Mouse (Mus musculus) liver, embryonic 15.5 days (tissue): ENCODE results near the gene Ing1. TPM values are rescaled to one million over a fixed set of nuclear protein-coding genes. Genes with fewer than 3 reads are reported as not detected.
A peak's percentile ranks its signal among the peaks of the same experiment; 100 is the strongest.

Source experiments
- ATAC-seq: fragments of 200-750 bp; cut with Nextera tagmentation; 2 replicates; pipeline ENCODE4 v1.8.0; 2017; ENCODE audit warnings: moderate number of reproducible peaks, mild to moderate bottlenecking, moderate library complexity; ENCODE audit not compliant: insufficient read depth
- H3K27ac ChIP-seq: fragments of 300-500 bp; sonication (generic); replicated peaks from 2 replicates; pipeline ENCODE4 v1.5.1; 2015; ENCODE audit warnings: mild to moderate bottlenecking, inconsistent platforms
- H3K27me3 ChIP-seq: fragments of 300-500 bp; sonication (generic); 2 replicates; pipeline ENCODE4 v1.6.1; 2015; ENCODE audit warnings: mild to moderate bottlenecking, inconsistent platforms
- H3K36me3 ChIP-seq: fragments of 300-500 bp; sonication (generic); replicated peaks from 2 replicates; pipeline ENCODE4 v1.6.1; 2015; ENCODE audit warnings: moderate library complexity, mild to moderate bottlenecking, inconsistent platforms
- H3K4me1 ChIP-seq: fragments of 300-500 bp; sonication (generic); replicated peaks from 2 replicates; pipeline ENCODE4 v1.6.1; 2015; ENCODE audit warnings: inconsistent platforms
- H3K4me2 ChIP-seq: fragments of 300-500 bp; sonication (generic); 2 replicates; pipeline ENCODE4 v1.6.1; 2015; ENCODE audit warnings: moderate library complexity, mild to moderate bottlenecking, inconsistent platforms
- H3K4me3 ChIP-seq: fragments of 300-500 bp; sonication (generic); replicated peaks from 2 replicates; pipeline ENCODE4 v1.5.1; 2015; ENCODE audit warnings: mild to moderate bottlenecking, inconsistent platforms
- H3K9ac ChIP-seq: fragments of 300-500 bp; sonication (generic); 2 replicates; pipeline ENCODE4 v1.6.1; 2015; ENCODE audit warnings: moderate library complexity, mild to moderate bottlenecking, inconsistent platforms
- H3K9me3 ChIP-seq: fragments of 300-500 bp; sonication (generic); replicated peaks from 2 replicates; pipeline ENCODE4 v1.6.1; 2016; ENCODE audit warnings: inconsistent platforms
- WGBS: fragments of 180-500 bp; shearing (Covaris S2); methylation state at CpG from one replicate; pipeline ENCODE4 v1.1.7; 2015; ENCODE audit warnings: mixed read lengths; ENCODE audit not compliant: insufficient replicate concordance; 5-methylcytosine and 5-hydroxymethylcytosine counted together
- polyA plus RNA-seq: library from polyadenylated mRNA; unstranded; fragments of >200 nt; fragmentation: Nextera tagmentation; extraction: Ambion mirVana; gene quantifications from 2 replicates; pipeline ENCODE4 v1.2.1, GENCODE M21; 2015

The Ing1 gene
- polyA plus RNA-seq, 1 experiment from 2014 or later, result 13.5 TPM

- H3K4me2 ChIP-seq, result no peak overlapping the region
- WGBS, result 60% methylated on average over 3 of the region's 3 CpGs
- 0 out of 2 replicates have a peak, but pooled peaks cover 10% of the 10 kb centered on the region for H3K4me1 ChIP-seq
- no peaks in the 10 kb centered on the region for H3K9me3 ChIP-seq
- no peak overlapping the region for H3K4me3 ChIP-seq
- no peak overlapping the region for H3K9ac ChIP-seq
- no peak for ATAC-seq
- peaks cover 36% of the 10 kb centered on the region for H3K36me3 ChIP-seq
- no peak overlapping the region for H3K27ac ChIP-seq
- H3K27me3 ChIP-seq, result no peaks in the 10 kb centered on the region
Measured at GRCm38 (mm10) chr8:11523331-11523730, 32.0 kb upstream of the Ing1 start.

- Histone ChIP-seq H3K27ac (no peak overlapping the region), H3K9ac (no peak overlapping the region), H3K4me1 (no peaks in the 10 kb centered on the region), H3K4me3 (no peak overlapping the region), H3K4me2 (no peak overlapping the region), H3K36me3 (peaks cover 59% of the 10 kb centered on the region), H3K27me3 (no peaks in the 10 kb centered on the region), H3K9me3 (no peaks in the 10 kb centered on the region)
- ATAC-seq, result peak; percentile 17; the same call in 1 of the 2 replicates
- 86% methylated on average over 18 of the region's 18 CpGs for WGBS
Measured at GRCm38 (mm10) chr8:11530155-11530770, 25.1 kb upstream of the Ing1 start.

GRCm38 (mm10) chr8:11530849-11531248 lies 24.5 kb upstream of the Ing1 start:
- H3K27ac ChIP-seq, result no peak overlapping the region
- ATAC-seq, result peak; percentile 86
- H3K4me2 ChIP-seq, result no peak overlapping the region
- no peak overlapping the region for H3K4me3 ChIP-seq
- no peaks in the 10 kb centered on the region for H3K9me3 ChIP-seq
- H3K4me1 ChIP-seq, result no peaks in the 10 kb centered on the region
- H3K9ac ChIP-seq, result no peak overlapping the region
- WGBS, result 65% methylated on average over 4 of the region's 4 CpGs
- H3K36me3 ChIP-seq, result peaks cover 59% of the 10 kb centered on the region
- no peaks in the 10 kb centered on the region for H3K27me3 ChIP-seq

DNA sequence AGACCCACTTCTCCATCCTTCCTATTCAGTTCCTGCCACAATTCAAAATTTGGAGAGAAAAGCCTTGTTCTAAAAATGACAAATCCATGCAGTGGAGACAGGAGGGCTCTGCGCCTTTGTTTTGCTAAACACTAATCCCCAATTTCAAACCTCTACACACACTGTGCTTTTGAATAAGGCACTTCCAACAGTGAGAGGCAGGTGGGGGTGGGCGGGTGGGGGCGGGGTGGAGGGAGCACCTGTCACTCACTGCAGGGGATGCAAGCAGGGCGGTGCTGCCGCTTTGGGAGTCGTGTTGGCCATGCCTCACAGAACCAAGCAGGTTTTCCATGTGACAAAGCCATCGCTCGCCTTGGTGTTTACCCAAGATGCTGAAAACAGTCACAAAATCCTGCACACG lies 20.9 kb upstream of the Ing1 start:
- H3K27ac ChIP-seq, result no peak overlapping the region
- no peak overlapping the region for H3K9ac ChIP-seq
- ATAC-seq, result no peak
- H3K4me1 ChIP-seq, result no peaks in the 10 kb centered on the region
- H3K4me3 ChIP-seq, result no peak overlapping the region
- H3K9me3 ChIP-seq, result no peaks in the 10 kb centered on the region
- WGBS, result 79% methylated on average over 9 of the region's 9 CpGs
- H3K36me3 ChIP-seq, result peaks cover 56% of the 10 kb centered on the region
- H3K27me3 ChIP-seq, result no peaks in the 10 kb centered on the region
- no peak overlapping the region for H3K4me2 ChIP-seq

DNA sequence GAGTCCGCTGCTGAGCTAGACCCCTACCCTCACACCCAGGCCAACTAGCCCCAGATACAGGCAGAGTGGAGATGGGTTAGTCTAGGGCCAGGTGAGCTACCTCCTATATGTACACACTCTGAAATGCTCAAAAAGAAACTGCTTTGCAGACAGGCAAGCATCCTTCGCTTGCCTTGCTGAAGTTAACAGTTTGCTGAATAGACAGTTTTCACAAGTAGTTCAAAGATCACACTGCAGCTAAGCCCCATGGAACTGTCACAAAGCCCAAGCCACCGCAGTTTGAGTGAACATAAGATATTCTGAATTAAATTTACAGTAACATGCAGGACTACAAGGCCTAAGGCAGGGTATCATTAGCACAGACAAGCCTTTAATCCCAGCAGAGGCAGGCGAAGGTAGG lies 16.3 kb upstream of the Ing1 start:
- Histone ChIP-seq H3K4me1 (no peaks in the 10 kb centered on the region), H3K9me3 (no peaks in the 10 kb centered on the region), H3K27me3 (no peaks in the 10 kb centered on the region), H3K36me3 (peaks cover 65% of the 10 kb centered on the region), H3K27ac (no peak overlapping the region), H3K9ac (no peak overlapping the region), H3K4me2 (no peak overlapping the region), H3K4me3 (no peak overlapping the region)
- WGBS, result 75% methylated on average over 4 of the region's 4 CpGs
- ATAC-seq, result no peak

- no peak for ATAC-seq
- H3K27me3 ChIP-seq, result no peaks in the 10 kb centered on the region
- H3K27ac ChIP-seq, result no peak overlapping the region
- H3K4me2 ChIP-seq, result no peak overlapping the region
- WGBS, result 81% methylated on average over 8 of the region's 8 CpGs
- no peaks in the 10 kb centered on the region for H3K4me1 ChIP-seq
- no peaks in the 10 kb centered on the region for H3K9me3 ChIP-seq
- H3K9ac ChIP-seq, result no peak overlapping the region
- H3K4me3 ChIP-seq, result no peak overlapping the region
- H3K36me3 ChIP-seq, result peaks cover 59% of the 10 kb centered on the region
Measured at GRCm38 (mm10) chr8:11540182-11540581, 15.2 kb upstream of the Ing1 start.

DNA sequence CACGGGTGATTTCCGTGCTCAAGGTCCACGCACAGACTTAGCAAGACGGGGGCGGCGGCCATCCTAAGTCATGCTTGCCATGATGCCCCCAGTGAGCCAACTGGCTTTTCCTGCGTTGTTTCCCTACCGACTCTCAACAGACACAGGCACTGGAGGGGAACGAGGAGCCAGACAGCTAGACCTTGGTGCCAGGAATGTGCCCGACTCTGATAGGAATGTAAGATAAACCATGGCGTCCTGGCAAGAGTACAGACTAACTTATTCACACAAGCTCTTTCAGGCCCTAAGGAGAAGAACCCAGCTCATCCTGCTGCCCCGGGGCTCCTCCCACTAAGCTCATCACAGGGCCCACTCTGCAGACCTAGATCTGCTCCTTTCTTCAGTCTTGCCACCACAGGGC lies 13.3 kb upstream of the Ing1 start:
- Histone ChIP-seq H3K27ac (no peak overlapping the region), H3K4me3 (no peak overlapping the region), H3K9ac (no peak overlapping the region), H3K4me2 (no peak overlapping the region), H3K36me3 (peaks cover 53% of the 10 kb centered on the region), H3K9me3 (no peaks in the 10 kb centered on the region), H3K27me3 (no peaks in the 10 kb centered on the region), H3K4me1 (no peaks in the 10 kb centered on the region)
- WGBS, result 85% methylated on average over 12 of the region's 12 CpGs
- ATAC-seq, result no peak

DNA sequence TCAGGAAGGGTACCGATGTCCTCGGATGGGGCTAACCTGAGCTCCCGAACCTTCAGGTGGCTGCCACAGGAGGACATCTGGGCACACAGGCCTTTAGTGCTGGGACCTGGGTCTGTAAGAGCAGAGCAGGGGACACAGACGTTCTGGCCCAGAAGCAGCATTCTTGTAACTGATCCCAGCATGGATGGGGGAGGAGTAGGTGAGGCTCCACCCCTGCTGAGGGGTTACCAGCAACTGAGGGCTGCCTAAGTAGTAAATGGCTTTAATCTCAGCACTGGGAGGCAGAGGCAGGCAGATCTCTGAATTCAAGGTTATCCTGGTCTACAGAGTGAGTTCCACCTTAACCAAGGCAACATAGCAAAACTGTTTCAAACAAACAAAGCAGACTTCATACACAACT lies 12.5 kb upstream of the Ing1 start:
- Histone ChIP-seq H3K4me1 (no peaks in the 10 kb centered on the region), H3K36me3 (peaks cover 49% of the 10 kb centered on the region), H3K9me3 (no peaks in the 10 kb centered on the region), H3K4me3 (no peak overlapping the region), H3K27ac (no peak overlapping the region), H3K9ac (no peak overlapping the region), H3K4me2 (no peak overlapping the region), H3K27me3 (no peaks in the 10 kb centered on the region)
- no peak for ATAC-seq
- WGBS, result 80% methylated on average over 4 of the region's 4 CpGs

DNA sequence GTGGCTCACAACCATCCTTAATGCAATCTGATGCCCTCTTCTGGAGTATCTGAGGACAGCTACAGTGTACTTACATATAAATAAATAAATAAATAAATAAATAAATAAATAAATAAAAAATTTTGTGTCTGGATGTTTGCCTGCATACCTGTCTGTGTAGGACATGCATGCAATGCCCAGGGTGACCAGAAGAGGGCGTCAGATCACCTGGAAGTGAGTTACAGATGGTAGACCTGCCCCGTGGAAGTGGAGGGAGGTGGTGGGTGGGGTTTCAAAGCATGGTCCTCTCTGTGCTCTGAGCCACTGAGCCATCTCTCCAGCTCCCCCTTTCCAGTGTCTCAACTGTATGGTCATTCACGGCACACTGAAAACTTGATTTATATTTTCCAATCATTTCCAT lies 11.0 kb upstream of the Ing1 start:
- Histone ChIP-seq H3K36me3 (peaks cover 43% of the 10 kb centered on the region), H3K9me3 (no peaks in the 10 kb centered on the region), H3K4me3 (no peak overlapping the region), H3K4me2 (no peak overlapping the region), H3K4me1 (peaks cover 9% of the 10 kb centered on the region; the same call in 1 of the 2 replicates), H3K9ac (no peak overlapping the region), H3K27ac (no peak overlapping the region), H3K27me3 (no peaks in the 10 kb centered on the region)
- no peak for ATAC-seq
- 35% methylated on average over 3 of the region's 3 CpGs for WGBS

DNA sequence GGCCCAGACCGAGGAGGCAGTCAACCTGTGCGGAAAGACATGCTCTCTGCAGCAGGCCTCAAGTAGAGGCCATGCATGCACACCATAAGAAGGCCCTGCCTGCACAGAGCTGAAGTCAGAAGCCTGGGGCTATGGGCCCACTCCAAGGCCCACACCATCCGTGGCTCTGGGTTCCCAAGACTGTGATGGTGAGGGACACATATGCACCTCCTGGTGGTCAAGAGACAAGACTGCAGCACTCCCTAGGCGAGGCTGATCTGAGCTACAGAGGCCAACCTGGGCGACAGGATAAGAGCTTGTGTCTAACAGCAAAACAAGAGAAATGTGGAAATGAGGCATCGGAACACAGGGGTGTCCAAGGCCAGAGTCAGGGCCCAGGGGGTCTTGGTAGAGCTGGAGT lies 8.3 kb upstream of the Ing1 start:
- no peak overlapping the region for H3K4me2 ChIP-seq
- no peak overlapping the region for H3K27ac ChIP-seq
- 57% methylated on average over 6 of the region's 6 CpGs for WGBS
- no peak overlapping the region for H3K4me3 ChIP-seq
- ATAC-seq, result no peak
- H3K4me1 ChIP-seq, result peaks cover 28% of the 10 kb centered on the region
- H3K36me3 ChIP-seq, result peaks cover 20% of the 10 kb centered on the region
- H3K27me3 ChIP-seq, result no peaks in the 10 kb centered on the region
- H3K9me3 ChIP-seq, result no peaks in the 10 kb centered on the region
- no peak overlapping the region for H3K9ac ChIP-seq

- H3K4me3 ChIP-seq, result peak overlapping the region; percentile 90
- peaks cover 9% of the 10 kb centered on the region; the same call in 1 of the 2 replicates for H3K36me3 ChIP-seq
- H3K27ac ChIP-seq, result peak overlapping the region; percentile 92
- ATAC-seq, result no peak
- peaks cover 42% of the 10 kb centered on the region for H3K4me1 ChIP-seq
- peak overlapping the region; percentile 95 for H3K4me2 ChIP-seq
- no peaks in the 10 kb centered on the region for H3K9me3 ChIP-seq
- 7% methylated on average over 7 of the region's 7 CpGs for WGBS
- H3K9ac ChIP-seq, result peak overlapping the region; percentile 88
- no peaks in the 10 kb centered on the region for H3K27me3 ChIP-seq
Measured at GRCm38 (mm10) chr8:11549706-11550105, 5.7 kb upstream of the Ing1 start.
